Mouse (Mus musculus): ENCODE measurements around the gene Hip1r. TPM values are rescaled to one million over a fixed set of nuclear protein-coding genes. Genes with fewer than 3 reads are reported as not detected.

The Hip1r gene
- total and polyA plus RNA-seq, 3 experiments = 16.6 to 31.6 TPM; not detected in 1

DNA sequence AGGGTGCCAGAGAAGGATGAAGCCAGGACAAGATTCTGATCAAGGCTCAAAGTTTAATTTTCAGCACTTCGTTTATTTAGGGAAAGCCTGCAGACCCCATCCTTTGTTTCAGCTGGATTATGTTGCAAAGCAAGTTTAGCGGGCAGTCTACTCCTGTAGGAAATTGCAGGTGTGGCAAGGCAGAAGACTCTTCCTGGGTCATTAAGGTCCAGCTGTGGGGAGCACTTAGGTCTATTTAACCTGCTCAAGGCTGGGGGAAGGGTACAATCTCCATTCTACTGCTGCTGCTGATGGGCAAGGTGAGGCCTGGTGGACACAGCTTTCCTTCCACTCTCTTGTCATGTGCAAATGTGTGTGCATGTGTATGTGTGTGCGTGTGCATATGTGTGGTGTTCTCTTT lies 14.4 kb upstream of the Hip1r start:
- Histone ChIP-seq H3K36me3 (ENCODE audit: control insufficient read depth in 1 of 2, insufficient read depth in 2 of 2, low read length in 2 of 2) (peaks cover 0 to 3% of the 10 kb centered on the region in 2 experiments; a peak in 2 of 4 replicates), H3K79me2 (ENCODE audit: control insufficient read depth, insufficient read depth, low read length, poor library complexity) (no peaks in the 10 kb centered on the region), H3K27ac (ENCODE audit: control insufficient read depth, low read depth, low read length) (no peak overlapping the region), H3K4me1 (ENCODE audit: control insufficient read depth in 1 of 2, insufficient read depth in 2 of 2, low read length in 2 of 2) (no peaks in the 10 kb centered on the region), H3K27me3 (ENCODE audit: control insufficient read depth in 1 of 2, insufficient read depth in 2 of 2, low read length in 2 of 2) (no peaks in the 10 kb centered on the region), H3K9me3 (replicated peaks; ENCODE audit: insufficient read depth, low read length) (no peaks in the 10 kb centered on the region), H3K4me3 (ENCODE audit: control insufficient read depth in 1 of 2, insufficient read depth in 1 of 2, low read depth in 2 of 2, low read length in 2 of 2) (no peak overlapping the region), H3K9ac (ENCODE audit: control insufficient read depth, low read depth, low read length, poor library complexity, severe bottlenecking) (no peak overlapping the region)
- DNase-seq (ENCODE audit: low read depth, low spot score) = no peak
- no peak for TF ChIP-seq RCOR1 (IDR thresholded peaks at IDR 0.05; ENCODE audit: low read depth, low read length)
- TF ChIP-seq TBP (IDR thresholded peaks at IDR 0.05; ENCODE audit: low read depth, low read length) = no peak
- no peak for TF ChIP-seq RAD21 (IDR thresholded peaks at IDR 0.05; ENCODE audit: low read depth, low read length)
- TF ChIP-seq ZNF384 (IDR thresholded peaks at IDR 0.05; ENCODE audit: low read depth, low read length) = no peak
- no peak for TF ChIP-seq ZKSCAN1 (IDR thresholded peaks at IDR 0.05; ENCODE audit: low read depth, low read length)
- TF ChIP-seq KAT2A (conservative IDR thresholded peaks at IDR 0.05; ENCODE audit: low read depth, low read length) = no peak
- no peak for TF ChIP-seq MYB (IDR thresholded peaks at IDR 0.05; ENCODE audit: low read depth, low read length)
- TF ChIP-seq TCF12 (IDR thresholded peaks at IDR 0.05; ENCODE audit: low read depth, low read length) = no peak
- no peak for TF ChIP-seq GATA1 (IDR thresholded peaks at IDR 0.05; ENCODE audit: low read depth, low read length)
- no peak for TF ChIP-seq NELFE (IDR thresholded peaks at IDR 0.05; ENCODE audit: low read depth, low read length)
- no peak for TF ChIP-seq BHLHE40 (IDR thresholded peaks at IDR 0.05; ENCODE audit: borderline replicate concordance, low read depth, low read length)
- no peak for TF ChIP-seq ZC3H11A (IDR thresholded peaks at IDR 0.05; ENCODE audit: low read depth, low read length)
- no peak for TF ChIP-seq USF1 (IDR thresholded peaks at IDR 0.05; ENCODE audit: low read depth, low read length)
- TF ChIP-seq MYC (IDR thresholded peaks at IDR 0.05; ENCODE audit: low read depth, low read length) = no peak
- no peak for TF ChIP-seq ETS1 (IDR thresholded peaks at IDR 0.05; ENCODE audit: low read depth, low read length)
- no peak for TF ChIP-seq CHD2 (IDR thresholded peaks at IDR 0.05; ENCODE audit: low read length)
- no peak for TF ChIP-seq TAL1 (IDR thresholded peaks at IDR 0.05; ENCODE audit: low read length)

GRCm38 (mm10) chr5:123960129-123960528 lies 13.3 kb upstream of the Hip1r start:
- H3K36me3 ChIP-seq (ENCODE audit: control insufficient read depth in 1 of 2, insufficient read depth in 2 of 2, low read length in 2 of 2) = peaks cover 0 to 3% of the 10 kb centered on the region in 2 experiments; a peak in 2 of 4 replicates
- no peak for TF ChIP-seq SIN3A (IDR thresholded peaks at IDR 0.05; ENCODE audit: low read length)
- TF ChIP-seq ZMIZ1 (IDR thresholded peaks at IDR 0.05; ENCODE audit: low read depth, low read length) = no peak
- no peak for TF ChIP-seq EP300 (IDR thresholded peaks at IDR 0.05; ENCODE audit: low read depth in 1 of 2, low read length in 2 of 2)
- no peaks in the 10 kb centered on the region for H3K27me3 ChIP-seq (ENCODE audit: control insufficient read depth in 1 of 2, insufficient read depth in 2 of 2, low read length in 2 of 2)
- no peaks in the 10 kb centered on the region for H3K9me3 ChIP-seq (replicated peaks; ENCODE audit: insufficient read depth, low read length)
- no peak overlapping the region for H3K4me3 ChIP-seq (ENCODE audit: control insufficient read depth in 1 of 2, insufficient read depth in 1 of 2, low read depth in 2 of 2, low read length in 2 of 2)
- H3K4me1 ChIP-seq (ENCODE audit: control insufficient read depth in 1 of 2, insufficient read depth in 2 of 2, low read length in 2 of 2) = no peaks in the 10 kb centered on the region
- H3K9ac ChIP-seq (ENCODE audit: control insufficient read depth, low read depth, low read length, poor library complexity, severe bottlenecking) = no peak overlapping the region
- DNase-seq (ENCODE audit: low read depth, low spot score) = no peak
- H3K79me2 ChIP-seq (ENCODE audit: control insufficient read depth, insufficient read depth, low read length, poor library complexity) = no peaks in the 10 kb centered on the region
- no peak overlapping the region for H3K27ac ChIP-seq (ENCODE audit: control insufficient read depth, low read depth, low read length)

Measured in MEL (cell line).